Mouse (Mus musculus) lung, embryonic 15.5 days (tissue): ENCODE results near the gene Olfr262. TPM values are rescaled to one million over a fixed set of nuclear protein-coding genes. Genes with fewer than 3 reads are reported as not detected.
"Not testable (repeated sequence)": the region's sequence is repeated elsewhere in the genome, so short reads cannot be mapped to it uniquely, and the experiment has no call there.

Experiments used
- ATAC-seq: fragments of 200-750 bp; cut with Nextera tagmentation; 2 replicates; pipeline ENCODE4 v1.8.0; 2017; ENCODE audit warnings: moderate number of reproducible peaks, borderline replicate concordance; ENCODE audit not compliant: low FRiP score, low TSS enrichment; ENCODE audit errors: extremely low read depth
- H3K27ac ChIP-seq: fragments of 300-500 bp; sonication (generic); 2 replicates; pipeline ENCODE4 v1.5.1; 2015; ENCODE audit warnings: moderate library complexity, mild to moderate bottlenecking, inconsistent platforms
- H3K27me3 ChIP-seq: fragments of 300-500 bp; sonication (generic); 2 replicates; pipeline ENCODE4 v1.6.1; 2015; ENCODE audit warnings: inconsistent platforms
- H3K36me3 ChIP-seq: fragments of 300-500 bp; sonication (generic); 2 replicates; pipeline ENCODE4 v1.6.1; 2015; ENCODE audit warnings: inconsistent platforms
- H3K4me1 ChIP-seq: fragments of 300-500 bp; sonication (generic); 2 replicates; pipeline ENCODE4 v1.6.1; 2015; ENCODE audit warnings: inconsistent platforms
- H3K4me2 ChIP-seq: fragments of 300-500 bp; sonication (generic); 2 replicates; pipeline ENCODE4 v1.6.1; 2015; ENCODE audit warnings: inconsistent platforms, mild to moderate bottlenecking, moderate library complexity
- H3K4me3 ChIP-seq: fragments of 300-500 bp; sonication (generic); 2 replicates; pipeline ENCODE4 v1.5.1; 2015; ENCODE audit warnings: mild to moderate bottlenecking, inconsistent platforms
- H3K9ac ChIP-seq: fragments of 300-500 bp; sonication (generic); 2 replicates; pipeline ENCODE4 v1.6.1; 2015; ENCODE audit warnings: inconsistent platforms
- H3K9me3 ChIP-seq: fragments of 300-500 bp; sonication (generic); 2 replicates; pipeline ENCODE4 v1.6.1; 2016; ENCODE audit warnings: inconsistent platforms
- WGBS: fragments of 180-500 bp; shearing (Covaris S2); methylation state at CpG from one replicate; pipeline ENCODE4 v1.1.7; 2015; 5-methylcytosine and 5-hydroxymethylcytosine counted together
- polyA plus RNA-seq: library from polyadenylated mRNA; unstranded; fragments of >200 nt; fragmentation: Nextera tagmentation; extraction: Ambion mirVana; gene quantifications from 2 replicates; pipeline ENCODE4 v1.2.1, GENCODE M21; 2015

Olfr262 gene
- polyA plus RNA-seq: not detected in 2 replicates

DNA sequence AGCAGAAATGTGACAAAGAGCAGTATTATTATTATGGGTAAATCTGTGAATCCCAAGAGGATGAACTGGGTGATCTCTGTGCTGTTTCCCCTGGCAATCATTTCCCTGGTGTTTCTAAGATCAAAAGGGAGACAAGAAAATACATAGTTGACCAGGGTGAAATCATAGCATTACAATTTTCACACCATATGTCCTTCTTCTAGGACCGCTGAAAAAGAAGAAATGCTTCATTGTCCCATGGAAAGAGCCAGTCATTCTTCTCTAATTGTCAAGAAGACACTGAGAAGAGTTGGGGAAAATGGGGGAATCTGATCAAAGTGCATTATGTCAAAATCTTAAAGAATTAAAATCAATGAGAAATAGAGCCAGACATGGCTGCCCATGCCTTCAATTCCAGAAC, at the start of gene Olfr262:
Gene Olfr262, minus strand, starts transcription at position 101 of the 400 bp plus-strand sequence.
- H3K4me3 ChIP-seq: no peak within 1 kb of the TSS
- no peak within 1 kb of the TSS for H3K9ac ChIP-seq
- H3K27ac ChIP-seq: no peak within 1 kb of the TSS
- no peaks in the 10 kb centered on the region for H3K4me1 ChIP-seq
- no peaks in the 10 kb centered on the region for H3K9me3 ChIP-seq
- ATAC-seq: no peak
- H3K27me3 ChIP-seq: no peaks in the 10 kb centered on the region
- H3K36me3 ChIP-seq: no peaks in the 10 kb centered on the region
- no peak within 1 kb of the TSS for H3K4me2 ChIP-seq
- WGBS: 75% methylated on average over 1 of the region's 1 CpGs

DNA sequence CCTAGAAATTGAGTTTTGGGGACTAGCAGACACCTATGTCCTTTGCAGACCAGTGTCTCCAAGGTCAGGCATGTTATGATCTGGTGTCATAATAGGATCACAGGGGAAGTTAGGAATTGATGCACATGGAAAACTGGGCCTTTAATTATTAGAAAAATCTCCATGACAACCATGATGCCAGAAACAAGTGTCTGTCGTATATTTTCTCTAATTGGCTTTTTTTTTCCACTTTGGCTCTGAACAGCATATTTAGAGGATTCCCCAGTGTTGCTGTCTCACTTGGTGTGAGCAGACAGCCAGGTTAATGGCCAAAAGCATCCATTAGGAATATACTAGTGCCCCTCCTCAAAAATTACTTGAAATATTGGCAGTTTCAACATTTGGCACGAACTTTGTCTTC, 38.1 kb upstream of the Olfr262 start, which contains the start of gene Olfr1434:
Gene Olfr1434, plus strand, starts transcription at position 301 of the 400 bp plus-strand sequence.
- no peaks in the 10 kb centered on the region for H3K9me3 ChIP-seq
- no peak for ATAC-seq

DNA sequence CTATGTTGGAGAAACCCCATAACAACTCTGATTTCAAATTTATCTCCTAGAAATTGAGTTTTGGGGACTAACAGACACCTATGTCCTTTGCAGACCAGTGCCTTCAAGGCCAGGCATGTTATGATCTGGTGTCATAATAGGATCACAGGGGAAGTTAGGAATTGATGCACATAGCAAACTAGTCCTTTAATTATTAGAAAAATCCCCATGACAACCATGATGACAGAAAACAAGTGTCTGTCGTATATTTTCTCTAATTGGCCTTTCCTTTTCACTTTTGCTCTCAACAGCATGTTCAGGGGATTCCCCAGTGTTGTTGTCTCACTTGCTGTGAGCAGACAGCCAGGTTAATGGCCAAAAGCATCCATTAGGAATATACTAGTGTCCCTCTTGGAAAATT, 19.3 kb upstream of the Olfr262 start, which contains the start of gene Olfr235:
Gene Olfr235, plus strand, starts transcription at position 301 of the 400 bp plus-strand sequence.
- no peaks in the 10 kb centered on the region for H3K27me3 ChIP-seq
- ATAC-seq: no peak
- no peak within 1 kb of the TSS for H3K4me3 ChIP-seq
- H3K9ac ChIP-seq: no peak within 1 kb of the TSS
- H3K27ac ChIP-seq: no peak within 1 kb of the TSS
- H3K4me1 ChIP-seq: no peaks in the 10 kb centered on the region
- no peak within 1 kb of the TSS for H3K4me2 ChIP-seq
- 66% methylated on average over 1 of the region's 1 CpGs for WGBS
- no peaks in the 10 kb centered on the region for H3K9me3 ChIP-seq
- H3K36me3 ChIP-seq: no peaks in the 10 kb centered on the region

More for the DNA sequence above, 38.1 kb upstream of the Olfr262 start, which contains the start of gene Olfr1434:
- Histone ChIP-seq H3K9ac (no peak within 1 kb of the TSS), H3K4me2 (no peak within 1 kb of the TSS), H3K27ac (no peak within 1 kb of the TSS), H3K27me3 (no peaks in the 10 kb centered on the region), H3K4me3 (no peak within 1 kb of the TSS), H3K4me1 (no peaks in the 10 kb centered on the region), H3K36me3 (no peaks in the 10 kb centered on the region)
- WGBS: 63% methylated on average over 2 of the region's 2 CpGs

DNA sequence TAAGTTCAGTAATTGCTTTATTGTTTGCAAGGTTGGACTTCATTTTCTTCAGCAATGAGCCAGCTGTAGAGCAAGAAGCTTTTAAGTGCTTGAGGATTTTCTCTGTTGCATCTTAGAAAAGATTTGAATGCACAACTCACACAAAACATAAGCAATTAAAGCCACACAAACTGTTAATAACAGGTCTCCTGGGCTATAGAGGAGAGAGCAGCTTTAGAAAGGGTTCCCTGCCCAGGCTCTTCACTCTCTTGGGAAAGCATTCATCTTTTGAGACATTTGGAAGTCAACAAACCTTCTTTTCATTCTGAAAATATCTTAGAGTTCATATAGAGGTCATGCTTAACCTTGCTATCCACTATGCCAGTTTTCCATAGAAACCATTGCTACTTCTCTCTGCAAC, 9.0 kb downstream of the Olfr262 start, which contains the start of gene Olfr1432:
Gene Olfr1432, minus strand, starts transcription at position 101 of the 400 bp plus-strand sequence.
- H3K9ac ChIP-seq, H3K36me3 ChIP-seq, ATAC-seq, H3K9me3 ChIP-seq, H3K4me3 ChIP-seq, H3K27me3 ChIP-seq, H3K4me1 ChIP-seq, H3K4me2 ChIP-seq, H3K27ac ChIP-seq: not testable (repeated sequence)

DNA sequence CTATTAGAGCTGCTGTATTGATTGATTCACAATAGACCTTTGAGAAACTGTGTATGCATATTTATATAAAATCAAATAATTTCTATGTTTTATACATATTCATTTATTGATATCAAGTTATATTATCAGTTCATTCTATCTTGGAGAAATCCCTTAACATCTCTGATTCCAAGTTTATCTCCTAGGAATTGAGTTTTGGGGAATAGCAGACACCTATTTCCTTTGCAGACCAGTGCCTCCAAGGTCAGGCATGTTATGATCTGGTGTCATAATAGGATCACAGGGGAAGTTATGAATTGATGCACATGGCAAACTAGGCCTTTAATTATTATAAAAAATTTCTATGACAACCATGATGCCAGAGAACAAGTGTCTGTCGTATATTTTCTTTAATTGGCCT, 41.1 kb downstream of the Olfr262 start, which contains the start of gene Olfr1431:
Gene Olfr1431, plus strand, starts transcription at position 301 of the 400 bp plus-strand sequence.
- Histone ChIP-seq H3K27me3 (no peaks in the 10 kb centered on the region), H3K4me3 (no peak within 1 kb of the TSS), H3K36me3 (no peaks in the 10 kb centered on the region), H3K9me3 (no peaks in the 10 kb centered on the region), H3K4me2 (no peak within 1 kb of the TSS), H3K4me1 (no peaks in the 10 kb centered on the region), H3K9ac (no peak within 1 kb of the TSS), H3K27ac (no peak within 1 kb of the TSS)
- ATAC-seq: no peak
- 74% methylated on average over 1 of the region's 1 CpGs for WGBS

DNA sequence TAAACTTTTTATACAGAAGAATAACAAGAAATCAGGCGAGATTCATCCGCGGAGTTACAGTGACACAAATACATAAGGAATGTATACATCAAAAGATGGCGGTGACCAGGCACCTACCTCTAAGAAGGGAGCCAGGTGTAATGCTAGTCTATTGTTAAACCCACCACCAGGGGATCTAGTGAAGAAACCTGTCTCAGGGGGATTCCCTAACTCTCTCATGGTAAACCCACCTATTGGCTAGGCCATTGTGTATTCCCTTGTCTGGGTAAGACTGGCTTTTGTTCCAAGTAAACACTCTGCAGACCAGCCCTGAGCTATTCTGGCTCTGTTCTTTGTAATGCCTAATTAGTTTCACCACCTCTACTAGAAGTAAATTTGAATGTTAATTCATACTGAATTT, 42.4 kb downstream of the Olfr262 start:
- not testable (repeated sequence) for H3K4me2 ChIP-seq, H3K27ac ChIP-seq, ATAC-seq, H3K36me3 ChIP-seq, H3K4me1 ChIP-seq, H3K4me3 ChIP-seq, H3K27me3 ChIP-seq, H3K9ac ChIP-seq, H3K9me3 ChIP-seq
- WGBS: 83% methylated on average over 4 of the region's 4 CpGs

Other genes with a start within 250 kb of the Olfr262 start
- not detected in 2 replicates for gene Olfr1423, start 200.3 kb downstream of the Olfr262 start, polyA plus RNA-seq
- not detected in 2 replicates for gene Olfr1424, start 179.0 kb downstream of the Olfr262 start, polyA plus RNA-seq
- not detected in 2 replicates for gene Olfr1425, start 163.9 kb downstream of the Olfr262 start, polyA plus RNA-seq
- gene Olfr1426, start 149.6 kb downstream of the Olfr262 start, polyA plus RNA-seq: not detected in 2 replicates
- gene Olfr1427, start 138.3 kb downstream of the Olfr262 start, polyA plus RNA-seq: not detected in 2 replicates
- gene Olfr1428, start 125.8 kb downstream of the Olfr262 start, polyA plus RNA-seq: not detected in 2 replicates
- gene Olfr76, start 118.5 kb downstream of the Olfr262 start, polyA plus RNA-seq: not detected in 2 replicates
- not detected in 2 replicates for gene Olfr1555-ps1, start 71.5 kb downstream of the Olfr262 start, polyA plus RNA-seq
- not detected in 2 replicates for gene Olfr1431, start 41.0 kb downstream of the Olfr262 start, polyA plus RNA-seq
- not detected in 2 replicates for gene Olfr1432, start 9.1 kb downstream of the Olfr262 start, polyA plus RNA-seq
- gene Olfr235, start 19.4 kb upstream of the Olfr262 start, polyA plus RNA-seq: not detected in 2 replicates
- gene Olfr1434, start 38.2 kb upstream of the Olfr262 start, polyA plus RNA-seq: not detected in 2 replicates
- not detected in 2 replicates for gene Olfr1436, start 57.5 kb upstream of the Olfr262 start, polyA plus RNA-seq
- not detected in 2 replicates for gene Olfr1437, start 83.4 kb upstream of the Olfr262 start, polyA plus RNA-seq
- gene Olfr1438-ps1, start 94.3 kb upstream of the Olfr262 start, polyA plus RNA-seq: not detected in 2 replicates
- not detected in 2 replicates for gene Olfr1440, start 145.6 kb upstream of the Olfr262 start, polyA plus RNA-seq
- not detected in 2 replicates for gene Olfr1441, start 175.8 kb upstream of the Olfr262 start, polyA plus RNA-seq
- not detected in 2 replicates for gene Pfpl, start 186.2 kb upstream of the Olfr262 start, polyA plus RNA-seq
- gene Mpeg1, start 219.1 kb upstream of the Olfr262 start, polyA plus RNA-seq: 0.67 and 1.0 TPM in 2 replicates